Mouse (Mus musculus) frontal cortex, postnatal 36 days (tissue): ENCODE measurements around the gene Fgfr1op.
A peak's percentile ranks its signal among the peaks of the same experiment; 100 is the strongest.

ENCODE experiments used
- DNase-seq, 2 experiments: peaks; one replicate each; pipeline ENCODE4 v3.0.0; 2022; ENCODE audit warnings: low spot score in 2 of 2

The Fgfr1op gene

GRCm38 (mm10) chr17:8225166-8225565, 59.9 kb downstream of the Fgfr1op start:
- no peak for DNase-seq

DNA sequence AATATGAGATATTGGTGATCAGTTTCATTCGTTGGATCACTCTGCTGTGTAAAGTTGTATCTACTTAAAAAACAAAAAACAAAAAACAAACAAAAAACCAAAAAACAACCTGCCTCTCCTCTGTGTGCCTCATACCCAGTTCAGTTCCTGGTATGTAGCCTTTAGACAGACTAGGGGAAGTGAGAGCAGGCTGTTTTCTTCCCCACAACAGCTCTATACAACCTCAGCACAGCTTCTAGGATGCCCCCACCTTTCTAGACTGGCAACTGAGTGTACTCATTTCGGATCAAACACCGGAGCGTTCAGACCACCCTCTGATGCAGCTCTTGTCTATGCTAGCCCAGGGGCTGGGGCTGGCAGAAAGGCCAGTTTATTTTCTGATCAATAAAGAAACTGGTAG, 60.4 kb downstream of the Fgfr1op start:
- DNase-seq = no peak

GRCm38 (mm10) chr17:8228622-8229021, 63.3 kb downstream of the Fgfr1op start:
- DNase-seq = no peak

DNA sequence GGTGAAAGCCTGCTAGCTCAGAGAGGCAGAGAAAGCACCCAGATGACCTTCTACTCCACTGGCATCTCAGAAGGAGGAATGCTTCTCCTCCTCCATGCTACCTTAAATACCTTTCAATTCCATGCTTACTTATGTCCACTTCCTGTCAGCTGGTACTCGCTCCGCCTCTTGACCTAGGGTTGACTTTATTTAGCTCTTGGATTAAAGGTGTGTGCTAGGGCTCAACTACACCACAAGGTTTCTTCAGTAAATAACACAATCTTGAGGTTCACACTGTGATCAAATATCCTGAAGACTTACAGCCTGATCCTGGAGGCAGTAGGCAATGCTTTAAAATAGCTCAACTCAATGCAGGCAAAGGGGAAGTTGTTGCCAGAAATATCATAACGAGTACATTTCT, 64.3 kb downstream of the Fgfr1op start:
- DNase-seq = no peak

GRCm38 (mm10) chr17:8232089-8232488, 66.8 kb downstream of the Fgfr1op start:
- peak in 1 of 2 experiments; percentile 21 for DNase-seq

- DNase-seq = no peak
Observed at GRCm38 (mm10) chr17:8233618-8234214, 68.4 kb downstream of the Fgfr1op start.

GRCm38 (mm10) chr17:8234537-8234936, 69.2 kb downstream of the Fgfr1op start:
- no peak for DNase-seq

DNA sequence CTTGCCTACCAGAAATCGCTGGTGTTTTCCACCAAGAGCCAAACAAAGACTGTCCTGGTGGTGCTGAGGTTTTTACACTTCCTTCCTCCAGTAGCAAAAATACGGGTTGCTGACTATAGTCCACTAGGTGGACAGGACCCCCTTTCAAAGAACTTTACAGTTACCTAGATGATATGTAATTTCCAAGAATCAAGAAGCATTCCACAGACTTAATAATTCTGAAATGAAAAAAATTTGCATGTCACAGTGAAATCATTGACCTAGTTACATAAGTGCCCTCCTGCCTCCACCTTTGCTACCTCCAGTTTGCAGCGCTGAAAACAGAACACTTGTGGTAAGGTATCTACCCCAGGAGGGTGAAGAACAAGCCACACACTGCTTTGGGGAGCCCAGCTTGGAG, 70.4 kb downstream of the Fgfr1op start, which contains the start of gene Ccr6:
Ccr6 (plus strand) TSS at position 301 of the 400 bp plus-strand sequence.
- no peak for DNase-seq

DNA sequence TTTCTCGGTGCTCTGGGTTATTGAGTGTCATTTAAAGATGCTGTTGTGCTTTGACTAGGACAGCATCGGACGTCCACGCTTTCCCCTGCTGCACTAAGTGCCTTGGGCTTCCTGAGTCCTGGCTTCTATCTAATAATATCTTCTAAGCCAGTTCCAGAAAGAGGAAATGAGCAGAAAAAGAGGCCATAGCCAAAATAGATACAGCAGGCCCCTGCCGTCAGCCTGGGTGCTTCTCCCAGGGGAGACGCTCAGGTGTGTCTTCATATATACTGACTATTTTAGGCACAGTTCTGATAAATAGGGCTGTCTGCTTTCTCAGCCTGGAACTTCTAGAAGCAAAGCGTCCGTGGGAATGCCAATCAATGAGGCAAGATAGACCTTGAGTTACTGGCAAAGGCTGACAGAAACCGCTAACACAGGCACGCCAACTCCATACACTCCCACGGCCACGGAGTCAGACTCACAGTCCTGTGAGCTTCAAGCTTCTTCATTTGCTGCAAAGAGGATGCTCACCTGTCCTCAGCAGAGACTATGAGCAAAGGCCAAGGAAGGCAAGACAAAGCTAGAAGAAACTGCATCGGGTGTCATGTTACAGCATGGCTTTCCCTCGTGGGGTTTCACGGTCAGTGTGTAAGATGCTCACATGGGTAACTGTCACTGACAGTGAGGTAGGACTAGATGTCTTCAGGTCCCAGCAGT, 72.9 kb downstream of the Fgfr1op start:
- no peak for DNase-seq

GRCm38 (mm10) chr17:8239561-8239960, 74.3 kb downstream of the Fgfr1op start:
- DNase-seq = no peak

DNA sequence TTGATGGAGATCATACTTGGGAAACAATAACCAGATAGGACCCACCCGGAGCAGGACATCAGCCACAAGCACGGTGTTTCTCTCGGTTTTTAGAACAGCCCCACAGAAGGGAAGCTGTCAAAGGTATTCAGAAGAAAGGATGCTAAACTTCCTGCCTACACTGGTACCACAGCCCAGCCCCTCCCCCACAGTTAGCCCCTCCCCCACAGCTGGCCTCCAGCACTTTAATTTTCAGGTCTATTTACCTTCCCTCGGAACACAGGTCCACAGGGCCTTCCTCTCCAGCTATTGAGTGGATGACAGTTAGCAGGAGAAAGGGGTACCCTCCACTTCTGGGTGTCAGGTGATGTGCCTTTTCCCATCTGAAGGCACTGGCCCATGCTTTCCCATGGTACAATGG, 75.2 kb downstream of the Fgfr1op start:
- no peak for DNase-seq

DNA sequence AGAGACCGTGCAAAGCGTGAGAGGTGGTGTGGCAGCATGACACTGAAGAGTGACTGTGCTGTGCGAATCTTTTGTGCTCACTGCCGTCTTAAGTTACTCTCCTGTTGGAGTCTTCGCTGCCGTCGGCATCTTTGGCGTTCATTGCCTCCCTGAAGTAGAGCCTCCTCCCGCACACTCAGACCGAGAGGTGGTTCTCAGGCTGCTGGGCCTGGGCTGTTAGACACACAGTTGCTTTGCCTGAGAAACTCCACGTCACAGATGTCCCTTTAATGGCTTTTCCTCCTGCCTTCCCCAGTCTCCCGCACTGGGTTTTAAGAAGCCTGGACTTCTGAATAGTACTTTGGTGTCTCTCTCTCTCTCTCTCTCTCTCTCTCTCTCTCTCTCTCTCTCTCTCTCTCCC, 76.3 kb downstream of the Fgfr1op start:
- DNase-seq = no peak

DNA sequence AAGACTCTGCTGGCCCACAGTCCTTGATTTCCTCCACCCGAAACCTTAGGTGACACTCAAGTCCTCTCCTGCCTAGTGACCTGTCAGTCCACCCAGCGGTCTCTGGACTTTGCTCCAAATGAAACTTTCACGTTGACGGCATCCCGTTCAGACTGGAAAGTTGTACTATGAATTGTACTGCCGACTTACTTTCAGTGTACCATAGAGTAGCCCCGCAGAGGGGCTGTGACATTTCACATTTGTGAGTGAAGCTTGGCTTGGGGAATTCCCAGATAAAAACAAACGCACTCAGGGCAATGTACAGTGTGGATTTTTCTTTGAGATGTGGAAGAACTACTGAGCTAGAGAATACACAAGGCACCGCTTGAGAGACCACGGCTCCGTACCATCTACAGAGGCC, 76.9 kb downstream of the Fgfr1op start:
- no peak for DNase-seq

DNA sequence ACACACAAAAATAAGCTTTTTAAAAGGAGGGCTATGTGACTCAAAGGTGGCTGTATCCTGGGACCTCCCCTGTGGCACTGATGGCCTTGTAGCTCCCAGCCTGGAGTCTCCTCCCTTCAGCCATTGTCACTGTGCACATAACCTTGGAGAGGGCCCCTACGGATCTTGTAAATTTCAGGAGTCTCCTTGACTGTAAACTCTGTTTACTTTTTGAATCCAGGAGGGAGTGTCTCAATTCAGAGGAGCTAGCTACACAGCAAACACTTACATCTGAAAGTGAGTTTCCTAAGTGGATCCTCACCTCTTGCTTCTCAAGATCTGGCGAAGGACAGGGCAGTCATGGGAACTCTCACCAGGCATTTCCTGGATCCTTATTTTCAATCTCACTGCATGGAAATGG, 78.8 kb downstream of the Fgfr1op start:
- no peak for DNase-seq

DNA sequence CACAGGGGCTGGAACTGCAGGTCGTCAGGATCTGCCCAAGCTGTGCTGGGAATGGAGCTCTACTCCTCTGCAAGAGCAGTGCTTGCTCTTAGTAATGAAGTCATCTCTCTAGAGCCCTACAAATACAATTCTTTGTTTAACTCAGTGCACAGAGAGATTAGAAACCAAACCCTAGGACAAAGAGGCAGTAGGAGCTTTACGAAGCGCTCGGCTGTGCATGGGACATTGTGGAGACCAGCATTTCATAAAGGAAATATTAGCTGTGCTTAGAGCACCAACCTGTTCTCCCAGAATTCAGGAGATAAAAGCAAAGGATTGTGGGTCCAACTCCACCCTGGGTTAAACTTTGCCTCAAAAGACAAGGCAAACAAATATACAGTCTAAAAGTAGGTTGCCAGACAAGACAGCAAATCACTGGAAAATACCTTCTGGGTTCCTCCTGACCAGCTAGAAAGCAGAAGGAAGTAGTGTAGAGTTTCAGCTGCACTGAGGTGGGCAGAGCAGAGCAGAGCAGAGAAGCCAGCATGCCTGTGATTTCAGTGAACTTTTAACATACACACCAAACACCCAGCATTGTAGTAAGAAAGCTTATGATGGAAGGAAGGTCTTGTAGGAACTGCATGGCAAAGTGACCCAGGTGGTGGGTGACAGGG, 80.9 kb downstream of the Fgfr1op start:
- no peak for DNase-seq
